Mouse (Mus musculus) limb, embryonic 10.5 days (tissue): ENCODE measurements around the gene Gm20661. TPM values are rescaled to one million over a fixed set of nuclear protein-coding genes. Genes with fewer than 3 reads are reported as not detected.
"Not testable (repeated sequence)": the region's sequence is repeated elsewhere in the genome, so short reads cannot be mapped to it uniquely, and the experiment has no call there.

Experiments
- DNase-seq: peaks from one replicate; pipeline ENCODE4 v3.0.0-alpha.2; 2017; ENCODE audit warnings: low spot score
- H3K27ac ChIP-seq: fragments of 300-500 bp; sonication (generic); 2 replicates; pipeline ENCODE4 v1.5.1; 2016; ENCODE audit warnings: mild to moderate bottlenecking
- H3K27me3 ChIP-seq: fragments of 300-500 bp; sonication (generic); 2 replicates; pipeline ENCODE4 v1.6.1; 2016; ENCODE audit warnings: low read depth, mild to moderate bottlenecking; ENCODE audit not compliant: poor library complexity, severe bottlenecking
- H3K36me3 ChIP-seq: fragments of 300-500 bp; sonication (generic); 2 replicates; pipeline ENCODE4 v1.6.1; 2016; ENCODE audit warnings: mild to moderate bottlenecking, moderate library complexity
- H3K4me1 ChIP-seq: fragments of 300-500 bp; sonication (generic); 2 replicates; pipeline ENCODE4 v1.6.1; 2016
- H3K4me3 ChIP-seq: fragments of 300-500 bp; sonication (generic); 2 replicates; pipeline ENCODE4 v1.5.1; 2016; ENCODE audit warnings: mild to moderate bottlenecking, moderate library complexity
- H3K9me3 ChIP-seq: fragments of 300-500 bp; sonication (generic); replicated peaks from 2 replicates; pipeline ENCODE4 v1.6.1; 2016; ENCODE audit warnings: mild to moderate bottlenecking
- WGBS: fragments of 180-500 bp; shearing (Covaris S2); methylation state at CpG from one replicate; pipeline ENCODE4 v1.1.7; 2016; 5-methylcytosine and 5-hydroxymethylcytosine counted together
- polyA plus RNA-seq: library from polyadenylated mRNA; unstranded; fragments of >200 nt; fragmentation: Nextera tagmentation; extraction: Ambion mirVana; gene quantifications from 2 replicates; pipeline ENCODE4 v1.2.1, GENCODE M21; 2016

Gene Gm20661
- polyA plus RNA-seq, 1 experiment from 2014 or later: 6.2 TPM

DNA sequence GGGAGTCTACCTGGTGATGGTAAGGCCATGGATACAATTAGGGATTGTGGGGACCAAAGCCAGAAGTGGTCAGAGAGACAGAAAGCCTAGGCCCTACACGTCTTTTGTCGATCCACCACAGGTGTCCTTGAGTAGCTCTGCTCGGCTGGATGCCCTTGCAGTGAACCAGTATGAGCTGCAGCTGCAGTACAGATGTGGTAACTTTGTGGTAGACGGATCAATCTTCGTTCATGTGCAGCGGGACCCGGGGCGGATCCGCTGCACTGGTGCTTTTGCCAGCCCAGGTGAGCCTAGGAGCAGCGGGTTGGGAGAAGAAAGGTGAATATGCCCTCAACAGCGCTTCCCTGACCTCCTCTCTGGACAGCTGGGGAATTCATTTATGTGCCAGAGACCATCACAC, 10.2 kb downstream of the Gm20661 start:
- no peak for DNase-seq
- H3K36me3 ChIP-seq: no peaks in the 10 kb centered on the region
- H3K27ac ChIP-seq: no peak overlapping the region
- H3K4me1 ChIP-seq: peaks cover 9% of the 10 kb centered on the region
- H3K27me3 ChIP-seq: no peaks in the 10 kb centered on the region
- no peak overlapping the region for H3K4me3 ChIP-seq
- H3K9me3 ChIP-seq: no peaks in the 10 kb centered on the region
- WGBS: 90% methylated on average over 11 of the region's 11 CpGs

DNA sequence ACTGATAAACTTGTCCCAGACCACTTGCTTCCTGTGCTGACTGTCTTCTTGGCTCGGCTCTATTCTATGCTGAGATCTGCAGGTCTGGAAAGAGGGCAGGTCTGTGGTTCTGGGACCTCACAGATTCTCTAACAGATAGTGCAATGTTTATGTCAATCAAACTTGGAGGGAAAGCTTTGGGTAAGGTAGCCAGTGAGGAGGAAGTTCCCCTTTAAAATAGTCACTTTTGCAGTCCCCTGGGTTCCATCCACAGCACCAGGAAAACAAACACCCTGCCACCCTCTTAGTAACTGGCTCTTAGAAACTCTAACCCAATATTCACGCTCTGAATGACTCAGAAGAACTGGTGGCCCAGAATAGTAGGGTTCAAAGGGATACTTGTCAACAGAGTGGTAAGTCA, 11.6 kb downstream of the Gm20661 start:
- WGBS: 57% methylated on average over 2 of the region's 2 CpGs
- 0 out of 2 replicates have a peak, but pooled peaks cover 3% of the 10 kb centered on the region for H3K4me1 ChIP-seq
- H3K4me3 ChIP-seq: no peak overlapping the region
- no peak for DNase-seq
- H3K36me3 ChIP-seq: no peaks in the 10 kb centered on the region
- no peaks in the 10 kb centered on the region for H3K9me3 ChIP-seq
- no peaks in the 10 kb centered on the region for H3K27me3 ChIP-seq
- H3K27ac ChIP-seq: no peak overlapping the region

DNA sequence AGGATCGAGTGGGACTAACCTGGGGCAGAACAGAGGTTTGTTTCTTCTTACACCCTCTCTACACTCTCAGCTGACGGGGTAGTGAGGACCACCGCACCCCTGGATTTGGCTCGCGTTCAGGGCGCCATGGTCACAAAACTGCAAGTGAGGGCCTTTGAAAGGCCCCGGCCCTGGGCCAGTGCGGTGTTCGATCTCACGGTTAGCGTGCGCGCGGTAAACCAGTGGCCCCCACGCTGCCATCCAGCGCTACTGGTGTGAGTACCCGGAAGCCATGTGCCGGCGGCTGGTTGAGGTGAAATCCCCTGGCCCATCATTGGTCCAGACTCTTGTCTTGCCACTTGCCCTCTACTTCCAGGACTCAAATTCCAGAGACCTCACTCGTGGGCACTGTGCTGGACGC, 12.7 kb downstream of the Gm20661 start:
- Histone ChIP-seq H3K27me3 (no peaks in the 10 kb centered on the region), H3K27ac (no peak overlapping the region), H3K4me3 (no peak overlapping the region), H3K36me3 (no peaks in the 10 kb centered on the region), H3K4me1 (0 out of 2 replicates have a peak, but pooled peaks cover 3% of the 10 kb centered on the region), H3K9me3 (no peaks in the 10 kb centered on the region)
- no peak for DNase-seq
- WGBS: 95% methylated on average over 21 of the region's 21 CpGs

DNA sequence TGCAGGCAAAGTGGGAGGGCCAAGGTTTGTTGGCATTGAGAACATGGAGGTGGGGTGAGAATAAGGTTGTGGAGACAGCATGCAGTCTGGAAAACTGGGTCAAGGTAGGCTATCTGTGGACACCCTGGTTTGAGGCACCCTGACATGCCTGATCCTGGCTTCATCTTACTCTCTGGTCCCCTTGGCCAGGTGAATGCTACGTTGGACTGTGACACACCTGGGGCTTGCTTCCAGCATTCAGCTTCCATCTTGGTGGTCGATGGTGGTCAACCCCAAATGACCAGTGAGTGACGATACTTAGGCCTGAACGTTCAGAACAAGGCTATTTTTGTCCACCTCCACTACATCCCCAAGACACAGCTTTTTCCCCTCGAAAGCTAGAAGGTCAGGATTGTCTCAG, 13.2 kb downstream of the Gm20661 start, which contains the start of gene Gm20662:
TSS of gene Gm20662 (plus strand) at position 301 of the 400 bp plus-strand sequence.
- no peaks in the 10 kb centered on the region for H3K9me3 ChIP-seq
- no peak within 1 kb of the TSS for H3K27ac ChIP-seq
- 0 out of 2 replicates have a peak, but pooled peaks cover 3% of the 10 kb centered on the region for H3K4me1 ChIP-seq
- H3K4me3 ChIP-seq: no peak within 1 kb of the TSS
- DNase-seq: no peak
- WGBS: 93% methylated on average over 5 of the region's 5 CpGs
- H3K27me3 ChIP-seq: no peaks in the 10 kb centered on the region
- no peaks in the 10 kb centered on the region for H3K36me3 ChIP-seq

DNA sequence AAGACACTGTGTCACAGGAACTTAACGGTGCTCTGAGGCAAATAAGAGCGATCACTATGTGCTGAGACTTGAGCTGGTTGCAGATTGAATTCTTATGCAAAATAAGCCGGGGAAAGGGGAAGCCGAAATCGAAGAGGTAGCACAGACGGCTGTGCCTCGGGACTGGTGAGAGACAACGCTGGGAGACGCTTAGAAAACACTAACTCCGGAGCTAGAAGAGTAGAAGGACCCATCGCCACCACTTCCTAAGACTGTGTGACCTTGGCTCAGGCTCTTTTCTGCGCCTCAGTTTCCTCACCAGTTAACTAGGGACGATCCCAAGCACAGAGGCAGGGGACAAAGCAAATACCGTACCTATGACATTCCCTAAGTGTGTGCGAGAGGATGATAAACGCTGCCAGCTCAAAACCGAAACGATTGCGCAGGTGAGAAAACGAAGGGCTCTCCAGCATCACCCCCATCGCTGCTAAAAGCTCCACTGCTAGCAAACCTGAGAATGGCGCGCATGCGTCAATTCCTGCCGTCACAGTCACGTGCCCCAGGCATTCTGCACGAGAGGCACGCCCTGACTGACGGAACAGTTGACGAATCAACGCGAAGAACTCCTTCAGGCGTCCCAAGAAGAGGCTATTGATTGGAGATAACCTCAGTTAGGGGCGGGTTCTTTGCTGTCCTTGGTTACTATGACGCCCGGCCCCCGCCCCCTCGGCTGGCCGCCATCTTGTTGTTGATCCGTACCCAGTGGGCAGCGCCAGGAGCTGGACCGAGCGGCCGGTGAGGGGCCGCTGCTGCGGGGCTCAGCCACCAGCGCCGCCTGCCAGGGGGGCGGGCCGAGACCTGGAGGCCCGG, 19.3 kb downstream of the Gm20661 start, which contains the start of gene Ip6k1:
TSS of gene Ip6k1 (plus strand) at position 580 of the 849 bp plus-strand sequence.
- Histone ChIP-seq H3K36me3 (peaks cover 10% of the 10 kb centered on the region), H3K9me3 (no peaks in the 10 kb centered on the region), H3K4me3 (peak within 1 kb of the TSS; percentile 99), H3K27me3 (no peaks in the 10 kb centered on the region), H3K27ac (peak within 1 kb of the TSS; percentile 97), H3K4me1 (peaks cover 24% of the 10 kb centered on the region)
- DNase-seq: peak; percentile 99
- under 1% methylated on average over 51 of the region's 51 CpGs for WGBS

DNA sequence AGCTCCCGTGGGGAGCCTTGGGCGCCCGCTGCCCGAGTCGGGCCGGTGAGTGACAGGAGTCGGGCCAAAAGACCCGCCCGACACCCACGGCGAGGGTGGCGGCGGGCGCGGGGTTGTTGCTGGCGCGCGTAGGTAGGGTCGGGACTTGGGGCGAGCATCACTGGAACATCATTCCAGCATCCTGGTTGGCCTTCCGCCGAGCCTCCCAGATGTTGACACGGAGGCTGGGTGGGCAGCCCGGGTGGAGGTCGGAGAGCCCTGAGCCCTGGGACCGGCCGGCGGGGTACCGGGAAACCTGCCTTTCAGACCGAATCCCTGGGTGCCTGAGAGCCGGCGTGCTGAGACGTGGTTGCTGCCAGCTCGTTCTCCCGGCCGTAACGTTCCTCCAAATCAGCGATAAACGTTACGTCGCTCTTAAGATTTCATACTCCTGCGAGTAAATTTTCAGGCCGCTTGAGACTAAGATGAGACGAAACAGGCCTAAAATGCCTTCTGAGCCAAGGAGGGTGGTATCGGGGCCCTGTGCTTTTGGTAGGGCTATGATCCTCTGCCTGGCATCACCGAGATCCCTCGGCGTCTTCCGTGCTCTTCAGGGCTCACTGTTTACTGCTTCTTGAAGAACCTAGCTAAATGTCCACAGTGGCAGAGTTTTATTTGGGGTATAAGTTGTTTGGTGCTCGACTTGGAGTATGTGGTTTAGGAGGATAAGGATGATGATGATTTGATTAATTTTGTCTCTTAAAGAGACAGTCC, 20.1 kb downstream of the Gm20661 start:
- Histone ChIP-seq H3K9me3 (no peaks in the 10 kb centered on the region), H3K4me1 (peaks cover 24% of the 10 kb centered on the region), H3K4me3 (peak overlapping the region; percentile 99), H3K36me3 (peaks cover 14% of the 10 kb centered on the region), H3K27ac (peak overlapping the region; percentile 97), H3K27me3 (no peaks in the 10 kb centered on the region)
- DNase-seq: no peak
- WGBS: under 1% methylated on average over 50 of the region's 50 CpGs

DNA sequence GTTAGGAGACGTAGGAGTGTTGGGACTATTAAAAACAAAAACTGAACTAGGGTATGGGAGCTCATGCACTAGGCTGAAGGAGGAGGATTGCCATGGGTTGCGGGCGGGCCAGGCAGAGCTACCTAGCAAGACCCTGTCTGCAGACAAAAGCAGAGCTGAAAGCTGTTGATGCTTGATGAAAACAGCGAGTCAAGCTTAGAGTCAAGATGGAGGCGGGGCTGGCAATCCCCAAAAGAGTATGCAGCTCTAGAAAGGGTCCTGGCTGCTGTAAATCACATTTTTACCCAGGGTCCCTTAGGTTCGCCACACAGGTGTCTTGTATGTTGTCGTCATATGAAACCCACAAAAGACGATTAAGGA, 20.7 kb downstream of the Gm20661 start:
- peak overlapping the region; percentile 99 for H3K4me3 ChIP-seq
- H3K27me3 ChIP-seq: no peaks in the 10 kb centered on the region
- DNase-seq: no peak
- 26% methylated on average over 8 of the region's 8 CpGs for WGBS
- H3K27ac ChIP-seq: peak overlapping the region; percentile 97
- H3K4me1 ChIP-seq: peaks cover 24% of the 10 kb centered on the region
- peaks cover 19% of the 10 kb centered on the region for H3K36me3 ChIP-seq
- no peaks in the 10 kb centered on the region for H3K9me3 ChIP-seq

DNA sequence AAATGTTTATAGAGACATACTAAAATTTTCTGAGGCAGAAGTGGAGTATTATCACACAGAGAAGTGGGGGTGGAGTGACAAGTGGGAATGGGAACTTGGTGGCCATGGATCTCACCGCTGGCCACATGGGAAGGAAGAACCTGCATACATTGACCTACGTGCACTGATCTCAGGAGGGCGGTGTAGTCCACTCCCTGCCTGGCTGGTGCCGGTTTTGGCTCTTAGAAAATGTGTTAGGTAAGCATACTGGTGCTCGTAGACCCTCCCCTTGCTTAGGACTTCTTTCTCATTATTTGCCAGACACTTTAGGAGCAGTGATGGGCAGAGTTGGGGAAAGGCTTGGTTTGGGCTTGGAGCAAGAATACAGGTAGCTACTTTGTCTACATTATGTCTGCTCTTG, 25.2 kb downstream of the Gm20661 start:
- WGBS: 92% methylated on average over 5 of the region's 5 CpGs
- Histone ChIP-seq H3K9me3 (no peaks in the 10 kb centered on the region), H3K4me1 (peaks cover 14% of the 10 kb centered on the region), H3K4me3 (no peak overlapping the region), H3K27ac (no peak overlapping the region), H3K36me3 (peaks cover 47% of the 10 kb centered on the region), H3K27me3 (no peaks in the 10 kb centered on the region)
- no peak for DNase-seq

DNA sequence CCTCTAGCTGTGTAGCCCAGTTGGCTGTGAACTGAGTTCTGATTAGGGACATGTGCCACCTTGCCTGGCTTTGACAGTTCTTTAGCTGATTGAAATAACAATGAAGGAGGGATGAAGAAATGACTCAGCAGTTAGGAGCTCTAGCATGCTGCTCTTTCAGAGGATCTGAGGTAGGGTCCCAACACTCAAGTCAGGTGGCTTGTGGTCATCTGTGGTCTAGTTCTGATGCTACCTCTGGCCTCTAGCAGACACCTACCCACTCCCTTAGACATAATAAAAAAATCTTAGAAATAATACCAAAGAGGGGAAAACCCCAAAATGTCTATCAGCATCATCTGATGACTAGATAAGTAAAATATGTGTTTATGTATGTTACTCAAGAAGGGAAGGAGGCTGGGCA, 27.5 kb downstream of the Gm20661 start:
- Histone ChIP-seq H3K4me1 (no peaks in the 10 kb centered on the region), H3K27ac (no peak overlapping the region), H3K27me3 (no peaks in the 10 kb centered on the region), H3K36me3 (peaks cover 57% of the 10 kb centered on the region), H3K9me3 (no peaks in the 10 kb centered on the region), H3K4me3 (no peak overlapping the region)
- DNase-seq: no peak

DNA sequence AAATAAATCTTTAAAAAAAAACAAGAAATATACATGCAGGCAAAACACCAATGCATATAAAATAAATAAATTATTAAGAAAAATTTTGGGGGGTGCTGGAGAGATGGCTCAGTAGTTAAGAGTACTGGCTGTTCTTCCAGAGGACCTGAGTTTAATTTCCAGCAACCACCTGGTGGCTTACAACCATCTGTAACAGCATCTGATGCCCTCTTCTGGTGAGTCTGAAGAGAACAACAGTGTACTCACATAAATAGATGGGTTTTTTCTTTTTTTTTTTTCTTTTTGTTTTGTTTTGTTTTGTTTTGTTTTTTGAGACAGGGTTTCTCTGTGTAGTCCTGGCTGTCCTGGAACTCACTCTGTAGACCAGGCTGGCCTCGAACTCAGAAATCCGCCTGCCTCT, 30.7 kb downstream of the Gm20661 start:
- H3K4me1 ChIP-seq, H3K27me3 ChIP-seq, H3K4me3 ChIP-seq, H3K9me3 ChIP-seq, DNase-seq, H3K27ac ChIP-seq: not testable (repeated sequence)
- H3K36me3 ChIP-seq: peaks cover 72% of the 10 kb centered on the region
- 97% methylated on average over 2 of the region's 2 CpGs for WGBS

DNA sequence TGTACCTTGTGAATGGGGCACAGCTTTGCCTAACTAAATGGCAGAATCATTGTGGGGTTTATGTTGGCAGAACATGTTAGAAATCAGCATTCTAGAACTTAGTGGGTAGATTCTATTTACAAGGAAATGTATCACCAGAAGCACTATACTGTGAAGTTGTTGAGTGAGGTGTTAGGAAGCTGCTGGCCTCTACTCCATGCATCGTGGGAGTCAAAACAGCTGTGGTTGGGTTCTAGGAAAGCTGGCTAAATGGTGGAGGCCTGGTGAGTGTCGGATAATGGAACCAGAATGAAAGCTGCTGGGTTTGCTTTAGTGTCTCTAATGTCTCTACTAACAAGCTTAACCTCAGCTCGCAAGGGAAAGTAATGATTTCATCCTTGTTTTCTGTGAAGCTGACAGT, 34.3 kb downstream of the Gm20661 start:
- Histone ChIP-seq H3K4me3 (no peak overlapping the region), H3K27me3 (no peaks in the 10 kb centered on the region), H3K27ac (no peak overlapping the region), H3K9me3 (no peaks in the 10 kb centered on the region), H3K4me1 (no peaks in the 10 kb centered on the region), H3K36me3 (peaks cover 55% of the 10 kb centered on the region)
- 90% methylated on average over 3 of the region's 3 CpGs for WGBS
- DNase-seq: no peak

DNA sequence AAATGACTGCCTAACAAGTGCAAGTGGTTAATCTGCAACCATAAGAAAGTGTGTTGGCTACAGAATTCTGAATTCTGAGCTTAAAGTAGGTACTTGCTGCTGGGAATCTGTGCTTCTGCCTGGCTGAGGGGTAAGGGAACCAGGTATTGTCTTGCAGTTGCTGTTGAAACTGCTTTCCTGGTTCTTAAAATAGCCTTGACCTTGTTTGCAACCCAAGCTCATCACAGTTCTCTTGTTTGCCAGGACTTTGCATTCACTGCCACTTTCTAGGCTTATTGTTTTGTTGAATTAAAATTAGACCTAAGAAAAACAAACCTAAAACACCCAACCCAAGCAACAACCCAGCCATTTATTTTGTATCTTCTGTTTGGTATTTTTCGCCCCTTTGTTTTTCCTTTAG, 37.9 kb downstream of the Gm20661 start:
- no peak for DNase-seq
- H3K4me1 ChIP-seq: no peaks in the 10 kb centered on the region
- H3K4me3 ChIP-seq: no peak overlapping the region
- H3K27ac ChIP-seq: no peak overlapping the region
- no peaks in the 10 kb centered on the region for H3K27me3 ChIP-seq
- no peaks in the 10 kb centered on the region for H3K9me3 ChIP-seq
- 96% methylated on average over 1 of the region's 1 CpGs for WGBS
- peaks cover 49% of the 10 kb centered on the region for H3K36me3 ChIP-seq

DNA sequence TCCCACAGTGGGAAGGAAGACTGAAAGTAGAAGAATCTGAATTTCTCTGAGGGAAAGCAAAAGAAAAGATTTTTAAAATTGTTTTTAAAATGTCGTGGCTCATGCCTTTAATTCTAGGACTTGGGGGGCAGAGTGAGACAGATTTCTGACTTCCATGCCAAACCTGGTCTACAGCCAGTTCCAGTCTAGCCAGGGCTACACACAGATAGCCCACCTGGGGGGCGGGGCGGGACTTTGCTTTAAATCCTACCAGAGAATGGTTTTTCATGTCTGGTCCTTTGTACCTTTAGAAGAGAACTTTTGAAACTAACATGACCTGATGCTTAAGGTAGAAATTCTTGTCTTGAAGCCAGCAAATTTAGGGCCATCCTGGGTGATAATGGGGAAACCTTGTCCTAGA, 40.4 kb downstream of the Gm20661 start:
- Histone ChIP-seq H3K36me3 (peaks cover 54% of the 10 kb centered on the region), H3K4me1 (no peaks in the 10 kb centered on the region), H3K27me3 (no peaks in the 10 kb centered on the region), H3K9me3 (peaks cover 4% of the 10 kb centered on the region; the same call in 1 of the 2 replicates), H3K27ac (no peak overlapping the region), H3K4me3 (no peak overlapping the region)
- WGBS: 90% methylated on average over 3 of the region's 3 CpGs
- no peak for DNase-seq
